Mouse (Mus musculus) urinary bladder, postnatal 14 days (tissue): ENCODE data around the gene Cep85l.
A peak's percentile ranks its signal among the peaks of the same experiment; 100 is the strongest.

ENCODE experiments used
- DNase-seq: peaks from one replicate; pipeline ENCODE4 v3.0.0; 2021; ENCODE audit warnings: low spot score

Gene Cep85l

GRCm38 (mm10) chr10:53394923-53395629, 15.3 kb upstream of the Cep85l start:
- no peak for DNase-seq

- no peak for DNase-seq
Observed at GRCm38 (mm10) chr10:53388227-53388920, 8.6 kb upstream of the Cep85l start.

- no peak for DNase-seq
Observed at GRCm38 (mm10) chr10:53385438-53385837, 5.7 kb upstream of the Cep85l start.

DNA sequence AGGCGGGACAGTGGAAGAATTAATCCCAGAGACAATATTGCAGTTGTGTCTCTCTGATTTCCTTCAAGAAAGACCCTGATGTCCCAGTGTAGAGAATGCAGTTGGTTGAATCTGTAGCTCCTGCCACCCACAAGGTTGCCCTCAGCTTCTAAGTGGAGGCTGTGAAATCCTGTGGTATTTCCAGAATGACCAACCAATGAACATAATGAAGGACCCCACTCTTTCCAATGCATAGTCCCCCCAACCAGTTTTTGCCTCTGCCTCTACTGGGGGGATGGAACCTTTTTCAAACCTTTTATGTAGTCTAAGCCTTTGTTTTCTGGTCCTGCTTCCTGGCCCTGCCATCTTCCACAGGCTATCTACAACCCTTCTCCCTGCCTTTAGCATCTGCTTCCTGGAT, 5.1 kb upstream of the Cep85l start:
- DNase-seq = no peak

DNA sequence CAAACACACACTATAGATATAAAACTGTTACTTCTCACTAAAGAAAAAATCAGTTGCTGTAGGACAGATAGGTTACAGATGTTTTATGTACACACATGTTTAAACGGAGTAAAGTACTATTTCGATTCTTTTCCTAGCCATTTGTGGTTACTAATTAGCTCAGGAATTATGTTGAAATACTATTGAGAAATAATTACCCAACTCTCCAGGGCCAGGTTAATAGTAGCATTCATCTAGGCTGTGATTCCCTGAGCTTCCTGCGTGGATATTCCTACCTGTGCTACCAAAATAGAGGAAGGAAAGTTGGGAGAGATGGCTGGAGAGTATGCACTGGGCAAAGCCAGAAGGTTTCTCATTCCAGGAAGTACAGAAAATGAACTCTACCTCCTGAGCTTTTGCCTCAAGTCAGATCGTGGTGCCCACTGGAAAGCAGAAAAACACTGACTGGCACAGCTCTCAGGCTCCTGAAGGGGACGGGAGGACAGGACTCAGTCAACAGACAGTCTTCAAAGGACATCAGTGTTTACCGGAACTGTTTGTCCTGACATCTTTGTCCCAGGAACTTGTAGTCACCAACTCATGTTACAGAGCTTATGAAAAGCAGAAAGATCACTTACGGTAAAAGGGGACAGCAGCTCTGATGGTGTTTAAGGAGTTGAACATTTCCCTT, 3.1 kb upstream of the Cep85l start:
- no peak for DNase-seq

DNA sequence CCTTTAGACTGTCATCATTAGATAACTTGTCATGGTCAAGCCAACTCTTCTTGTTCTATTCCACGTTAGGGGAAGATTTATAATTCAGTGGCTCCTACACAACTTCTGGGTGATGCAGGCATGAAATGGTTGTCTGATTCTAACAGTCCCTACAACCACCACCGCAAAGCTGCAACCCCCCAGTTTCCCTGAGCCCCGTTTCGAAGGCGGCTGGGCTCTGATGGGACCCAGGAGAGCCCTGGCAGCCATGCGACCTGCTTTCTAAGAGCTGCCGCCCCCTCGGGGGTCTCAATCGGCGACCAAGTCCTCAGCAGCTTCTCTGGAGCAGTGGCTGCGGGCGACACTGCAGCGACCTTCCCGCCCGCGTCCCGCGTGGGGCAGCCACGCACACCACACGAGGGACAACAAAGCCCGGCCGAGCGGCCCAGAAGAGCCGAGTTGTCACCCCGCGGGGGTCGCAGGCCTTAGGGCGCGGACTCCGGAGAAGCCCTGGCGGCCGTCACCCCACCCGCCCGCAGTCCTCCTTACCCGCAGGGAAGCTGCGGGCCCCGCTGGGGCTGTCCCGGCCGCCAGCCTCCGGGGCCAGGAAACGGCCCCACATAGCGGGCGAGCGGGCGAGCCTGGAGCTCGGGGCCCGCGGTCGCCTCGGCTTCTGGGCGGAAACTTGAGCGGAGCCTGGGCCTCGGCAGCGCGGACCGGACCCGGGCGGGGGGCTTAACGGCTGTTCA, 602 bp downstream of the Cep85l start:
- DNase-seq = peak; percentile 19

DNA sequence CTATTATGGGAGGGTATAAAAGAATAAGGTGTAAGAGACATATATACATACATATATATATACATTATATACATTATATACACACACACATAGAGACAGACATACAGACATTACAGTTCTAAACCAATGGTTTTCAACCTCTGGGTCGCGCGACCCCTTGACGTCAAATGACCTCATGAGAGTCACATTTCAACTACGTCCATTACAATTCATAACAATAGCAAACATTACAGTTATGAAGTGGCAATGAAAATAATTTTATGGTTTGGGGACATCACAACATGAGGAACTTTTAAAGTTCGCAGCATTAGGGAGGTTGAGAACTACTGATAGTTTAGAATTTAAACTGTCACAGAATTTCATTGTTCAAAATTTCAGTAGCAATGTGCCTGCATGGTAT, 1.5 kb downstream of the Cep85l start:
- DNase-seq = no peak

DNA sequence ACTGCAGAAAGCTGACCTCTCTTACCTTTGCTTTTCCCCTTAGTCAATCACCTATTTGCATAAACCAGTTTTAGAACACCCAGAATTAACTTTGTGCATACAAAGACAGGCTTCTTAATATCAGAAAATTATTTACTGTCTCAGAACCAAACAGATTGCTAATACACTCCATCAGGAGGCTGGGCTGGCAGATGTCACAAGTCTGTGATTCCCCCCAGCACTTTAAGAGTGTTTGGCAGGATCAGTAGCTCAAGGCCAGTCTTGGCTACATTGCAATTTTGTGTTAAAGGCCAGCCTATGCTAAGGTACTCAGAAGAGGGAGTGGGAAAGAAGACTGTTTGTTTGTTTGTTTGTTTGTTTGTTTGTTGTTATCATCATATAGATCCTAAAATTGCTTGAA, 2.7 kb downstream of the Cep85l start:
- DNase-seq = no peak

DNA sequence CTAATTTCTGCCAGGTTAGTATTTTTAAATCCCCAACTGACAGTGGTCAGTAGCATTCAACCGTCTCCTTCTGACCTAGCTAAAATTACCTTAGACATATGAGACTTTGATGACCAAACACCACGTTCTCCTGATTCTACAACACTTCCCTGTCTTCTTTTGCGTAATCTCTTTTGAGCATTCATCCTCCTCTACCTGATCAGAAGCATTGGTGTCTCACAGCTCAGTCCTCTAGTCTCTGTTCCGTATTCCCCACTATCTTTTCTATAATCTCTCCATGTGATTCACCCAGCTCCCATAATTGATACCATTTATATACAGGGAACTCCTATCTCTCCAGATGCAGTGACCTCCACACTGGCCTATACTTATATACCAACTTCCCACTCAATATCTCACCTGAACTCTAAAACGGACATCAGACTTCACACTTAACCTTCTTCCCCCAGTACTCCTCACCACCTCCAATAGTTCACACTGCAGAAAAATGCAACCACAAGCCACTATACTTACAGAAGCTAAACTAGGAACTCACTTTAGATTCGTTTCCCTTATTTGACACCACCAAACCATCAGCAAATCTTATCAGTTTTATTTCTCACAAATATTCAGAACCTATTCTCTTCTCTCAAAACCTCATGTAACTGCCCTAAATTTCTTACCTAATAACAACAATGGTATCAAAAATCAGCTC, 5.7 kb downstream of the Cep85l start:
- no peak for DNase-seq

DNA sequence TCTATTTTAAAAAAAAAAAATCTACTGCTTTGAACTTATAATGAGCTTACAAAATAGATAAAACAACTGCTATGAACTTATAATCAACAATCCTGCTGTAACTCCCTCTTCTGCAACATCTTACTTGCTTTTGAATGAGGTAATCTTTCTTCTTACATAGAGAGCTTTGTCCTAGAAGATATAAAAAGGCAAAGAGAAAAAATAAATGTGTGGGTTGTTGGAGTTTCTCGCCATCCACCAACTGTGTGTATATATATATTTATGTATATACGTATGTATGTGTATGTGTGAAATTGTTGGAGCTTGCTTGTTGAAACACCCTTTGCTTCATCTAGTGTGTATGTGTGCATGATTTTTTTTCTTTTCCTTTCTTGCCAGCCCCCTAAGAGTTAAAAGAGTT, 12.5 kb downstream of the Cep85l start:
- DNase-seq = no peak

DNA sequence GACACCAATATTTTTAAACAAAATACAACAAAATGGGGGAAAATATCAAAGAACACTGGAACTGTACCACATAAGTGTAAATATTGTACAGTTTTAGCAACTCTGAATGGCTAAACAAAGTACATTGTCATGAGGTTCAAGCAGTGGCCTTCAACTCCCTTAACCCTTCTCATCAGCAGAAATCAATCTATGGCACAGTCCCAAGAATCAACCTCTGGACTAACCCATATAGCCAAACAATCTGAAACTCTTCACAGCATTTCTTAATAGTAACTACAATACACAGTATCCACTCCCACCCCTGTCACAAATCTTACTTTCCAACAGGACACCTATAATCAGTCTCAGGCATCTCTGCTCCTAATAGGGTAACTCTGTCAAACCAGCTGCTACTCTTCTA, 15.4 kb downstream of the Cep85l start:
- no peak for DNase-seq

GRCm38 (mm10) chr10:53359016-53359415, 20.7 kb downstream of the Cep85l start:
- DNase-seq = no peak

- DNase-seq = no peak
Observed at GRCm38 (mm10) chr10:53353665-53354064, 26.1 kb downstream of the Cep85l start.

- DNase-seq = no peak
Observed at GRCm38 (mm10) chr10:53349254-53349653, 30.5 kb downstream of the Cep85l start.

DNA sequence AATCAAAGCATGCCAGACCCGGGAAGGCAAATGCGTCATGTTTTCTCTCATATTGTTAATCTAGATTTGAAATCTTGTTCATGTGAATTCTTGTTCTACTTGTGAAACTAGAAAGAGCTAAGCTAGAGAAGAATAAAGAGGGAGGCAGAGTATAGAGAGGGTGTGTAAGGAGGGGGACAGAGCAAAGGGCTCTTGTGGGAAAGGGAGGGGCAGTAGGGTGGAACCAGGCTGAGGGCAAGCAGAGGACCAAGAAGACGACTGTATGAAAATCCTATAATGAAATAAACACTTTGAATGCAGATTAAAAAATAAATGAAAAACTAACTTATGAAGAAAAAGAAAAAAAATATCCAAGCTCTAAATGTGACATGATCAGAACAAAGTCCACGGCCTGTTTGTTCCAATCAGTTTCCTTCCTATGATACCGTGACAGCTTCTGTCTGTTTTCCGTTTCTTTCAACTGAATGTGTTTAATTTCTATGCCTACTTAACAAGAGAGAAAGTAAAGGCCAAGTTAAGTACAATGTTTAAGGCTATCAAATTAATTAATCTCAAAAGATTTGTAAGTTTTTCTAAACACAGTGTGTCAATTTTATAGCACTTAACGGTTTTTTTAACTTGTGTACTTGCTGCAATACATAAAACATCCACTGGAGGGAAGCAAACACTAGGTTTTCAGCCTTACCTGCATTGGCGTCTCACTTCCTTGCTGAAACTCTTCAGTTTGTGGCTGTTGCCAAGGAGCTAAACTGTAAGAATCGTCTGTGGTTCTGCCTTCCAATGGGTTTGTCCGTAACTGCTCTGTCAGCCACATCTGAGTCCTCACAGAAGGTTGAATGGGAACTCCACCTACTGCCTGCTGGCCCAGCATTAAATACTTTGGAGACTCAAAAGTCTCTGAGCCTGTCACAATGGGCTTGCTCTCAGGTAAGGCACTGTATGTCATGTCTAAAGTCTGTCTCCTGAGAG, 31.7 kb downstream of the Cep85l start:
- DNase-seq = peak; percentile 45

GRCm38 (mm10) chr10:53346916-53347315, 32.8 kb downstream of the Cep85l start:
- DNase-seq = no peak

DNA sequence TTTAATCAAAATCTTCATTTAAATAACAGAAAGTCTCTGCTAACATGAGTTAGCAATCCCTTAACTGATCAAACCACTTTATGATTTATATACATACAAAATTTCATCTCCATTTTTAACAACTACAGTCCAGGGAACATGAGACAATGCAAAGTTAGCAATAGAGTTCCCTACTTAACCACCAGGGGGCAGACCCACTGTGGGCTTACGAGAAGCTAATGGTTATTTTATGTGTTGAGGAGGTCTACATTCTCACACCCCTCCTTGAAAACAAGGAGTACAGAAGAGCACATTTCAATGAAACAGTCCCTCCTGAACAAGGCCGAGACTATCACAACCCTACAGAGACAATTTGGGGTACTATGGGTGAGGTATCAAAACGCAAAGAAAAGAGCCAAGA, 33.2 kb downstream of the Cep85l start:
- DNase-seq = peak; percentile 53

- DNase-seq = no peak
Observed at GRCm38 (mm10) chr10:53345508-53345907, 34.2 kb downstream of the Cep85l start.

DNA sequence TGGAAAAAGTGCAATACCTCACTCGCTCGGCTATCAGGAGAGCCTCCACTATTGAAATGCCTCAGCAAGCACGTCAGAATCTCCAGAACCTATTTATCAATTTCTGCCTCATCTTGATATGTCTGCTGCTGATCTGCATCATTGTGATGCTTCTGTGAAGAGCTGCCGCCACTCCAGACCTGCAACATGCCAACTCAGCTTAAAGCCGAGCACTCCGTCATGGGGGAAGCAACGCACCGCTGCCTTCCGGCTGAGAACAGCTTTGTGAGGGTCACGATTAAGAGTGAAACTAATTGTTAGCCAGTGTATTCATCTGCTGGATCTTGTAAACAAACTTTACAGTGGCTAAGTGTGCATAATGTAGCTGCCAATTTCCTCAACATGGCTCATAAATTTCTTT, 35.9 kb downstream of the Cep85l start:
- DNase-seq = no peak

DNA sequence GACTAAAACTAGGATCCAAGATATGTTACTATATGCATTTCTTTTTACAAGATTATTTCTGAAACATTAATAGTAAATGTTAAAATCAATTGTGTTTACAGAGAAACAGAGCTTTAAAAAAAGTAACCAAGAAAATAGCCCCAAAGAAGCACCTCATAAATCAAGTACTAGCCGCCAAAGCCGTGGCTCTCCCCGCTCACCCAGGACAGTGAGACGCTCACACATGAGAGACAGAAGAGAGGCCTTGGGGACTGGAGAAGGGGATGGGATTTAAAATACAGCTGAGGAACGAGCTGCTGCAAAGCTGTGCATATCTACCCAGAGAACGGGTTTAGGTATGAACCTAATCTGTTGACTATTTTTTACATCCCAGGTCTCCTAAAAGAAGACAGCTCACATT, 36.4 kb downstream of the Cep85l start:
- DNase-seq = no peak
